Mouse (Mus musculus): ENCODE measurements around the gene Homer1. TPM values are rescaled to one million over a fixed set of nuclear protein-coding genes. Genes with fewer than 3 reads are reported as not detected.

Homer1 gene
- 15.6 and 15.8 TPM in 2 replicates for polyA plus RNA-seq (2012; rRNA removed)

GRCm38 (mm10) chr13:93299316-93299715 is at the start of gene Homer1:
Gene Homer1 (plus strand): TSS chr13:93299635.

Other genes starting within 250 kb of the Homer1 start
- 0.14 and 0.20 TPM in 2 replicates for gene Cmya5, start 154.9 kb upstream of the Homer1 start, polyA plus RNA-seq (2012; rRNA removed)
- gene Tent2, start 107.2 kb upstream of the Homer1 start, polyA plus RNA-seq (2012; rRNA removed), result 44.5 and 74.7 TPM in 2 replicates
- 6.4 and 8.9 TPM in 2 replicates for gene Jmy, start 200.2 kb downstream of the Homer1 start, polyA plus RNA-seq (2012; rRNA removed)

Data from central nervous system, embryonic 11.5 days (tissue).